Mouse (Mus musculus): Measurements from ENCODE around the gene Urod. TPM values are rescaled to one million over a fixed set of nuclear protein-coding genes. Genes with fewer than 3 reads are reported as not detected.

The Urod gene
- total RNA-seq, 1 experiment, result 65.8 TPM

GRCm38 (mm10) chr4:116942695-116943094, 51.5 kb downstream of the Urod start:
- DNase-seq (ENCODE audit: low read depth, low spot score), result peak; percentile 2
- in situ Hi-C loops (cut with MboI; ENCODE audit: low sequenced_read_pairs in 2 of 2, unreplicated experiment in 2 of 2), result no loop called here
- no peak overlapping the region for H3K27ac ChIP-seq (ENCODE audit: insufficient read depth, low read depth, low read length, poor library complexity, severe bottlenecking)
- H3K36me3 ChIP-seq (ENCODE audit: control insufficient read depth, insufficient read depth, low read length, poor library complexity, severe bottlenecking), result no peaks in the 10 kb centered on the region
- H3K4me1 ChIP-seq (ENCODE audit: control insufficient read depth in 2 of 2, insufficient read depth in 2 of 2, low read length in 2 of 2, poor library complexity in 1 of 2), result no peaks in the 10 kb centered on the region; a peak in 1 of 4 replicates
- no peak overlapping the region for H3K4me3 ChIP-seq (ENCODE audit: insufficient read depth in 1 of 2, low read depth in 1 of 2, low read length in 2 of 2, poor library complexity in 1 of 2, severe bottlenecking in 1 of 2)
- no peak for TF ChIP-seq ZC3H11A (IDR thresholded peaks at IDR 0.05; ENCODE audit: borderline replicate concordance, low read depth, low read length)
- no peak for TF ChIP-seq CHD2 (IDR thresholded peaks at IDR 0.05; ENCODE audit: low read depth, low read length)
- no peak for TF ChIP-seq HCFC1 (IDR thresholded peaks at IDR 0.05; ENCODE audit: borderline replicate concordance, insufficient read depth, low read length)
- TF ChIP-seq MAFK (IDR thresholded peaks at IDR 0.05; ENCODE audit: insufficient read depth, low read depth, low read length), result no peak
- no peak for TF ChIP-seq ZNF384 (IDR thresholded peaks at IDR 0.05; ENCODE audit: low read depth, low read length)
- H3K9me3 ChIP-seq (ENCODE audit: control insufficient read depth, insufficient read depth, low read depth, low read length), result no peaks in the 10 kb centered on the region
- H3K9ac ChIP-seq (ENCODE audit: insufficient read depth, low read depth, low read length, poor library complexity, severe bottlenecking), result no peak overlapping the region

Other genes with a start within 250 kb of the Urod start
- gene Toe1, start 186.8 kb downstream of the Urod start, total RNA-seq (2012; rRNA removed), result 47.4 and 51.9 TPM in 2 replicates
- gene Mutyh, start 186.7 kb downstream of the Urod start, total RNA-seq (2012; rRNA removed), result 23.1 and 32.2 TPM in 2 replicates
- 5.4 and 5.8 TPM in 2 replicates for gene Hpdl, start 172.7 kb downstream of the Urod start, total RNA-seq (2012; rRNA removed)
- 2.5 and 3.2 TPM in 2 replicates for gene Zswim5, start 117.0 kb downstream of the Urod start, total RNA-seq (2012; rRNA removed)
- 14.8 and 21.8 TPM in 2 replicates for gene Hectd3, start 904 bp upstream of the Urod start, total RNA-seq (2012; rRNA removed)
- gene Eif2b3, start 25.0 kb upstream of the Urod start, total RNA-seq (2012; rRNA removed), result 43.7 and 55.1 TPM in 2 replicates
- 28.2 and 80.0 TPM in 2 replicates for gene Ptch2, start 101.7 kb upstream of the Urod start, total RNA-seq (2012; rRNA removed)
- 51.2 and 87.1 TPM in 2 replicates for gene Btbd19, start 131.3 kb upstream of the Urod start, total RNA-seq (2012; rRNA removed)
- gene Tctex1d4, start 132.4 kb upstream of the Urod start, total RNA-seq (2012; rRNA removed), result 0.49 and 1.2 TPM in 2 replicates
- 26.7 and 28.3 TPM in 2 replicates for gene Plk3, start 139.6 kb upstream of the Urod start, total RNA-seq (2012; rRNA removed)
- 3,133 and 3,400 TPM in 2 replicates for gene Rps8, start 161.8 kb upstream of the Urod start, total RNA-seq (2012; rRNA removed)
- gene Kif2c, start 188.2 kb upstream of the Urod start, total RNA-seq (2012; rRNA removed), result 73.1 and 86.0 TPM in 2 replicates